In genomic region chr15:81980321-81980720, GRCm38 (mm10) we compare ENCODE assay signal across 40 mouse cellular contexts. TPM values are rescaled to one million over a fixed set of nuclear protein-coding genes. Genes with fewer than 3 reads are reported as not detected.
"Had no signal": no experiment of that assay in that cellular context is flagged by ENCODE, and none has a peak within 500 bp of the region (broad histone marks: within the 10 kb centered on the region; RNA-seq: fewer than 3 reads in every experiment).

Gene 1700029P11Rik, plus strand, starts transcription at chr15:81980540.

- H3K9ac ChIP-seq: heart, embryonic 12.5 days; hindbrain, embryonic 12.5 days; hindbrain, embryonic 14.5 days; intestine, embryonic 15.5 days; kidney, embryonic 15.5 days; limb, embryonic 12.5 days; liver, embryonic 13.5 days; liver, embryonic 15.5 days had no signal

- H3K27me3 ChIP-seq: heart, embryonic 12.5 days; hindbrain, embryonic 12.5 days; intestine, embryonic 15.5 days; kidney, embryonic 15.5 days; limb, embryonic 12.5 days; liver, embryonic 13.5 days; liver, embryonic 15.5 days had no signal

- H3K4me2 ChIP-seq: heart, embryonic 12.5 days; hindbrain, embryonic 12.5 days; hindbrain, embryonic 14.5 days; intestine, embryonic 15.5 days; kidney, embryonic 15.5 days; limb, embryonic 12.5 days; liver, embryonic 11.5 days; liver, embryonic 13.5 days; liver, embryonic 15.5 days had no signal

- H3K9me3 ChIP-seq: heart, embryonic 10.5 days; intestine, embryonic 15.5 days; kidney, embryonic 15.5 days; limb, embryonic 10.5 days; limb, embryonic 12.5 days; liver, embryonic 15.5 days had no signal

- DNase-seq: gastrocnemius, adult 2 months; gastrocnemius, postnatal 10 days; gastrocnemius, postnatal 25 days; heart, adult 18-20 months; heart, postnatal 10 days; heart, postnatal 36 days; kidney, adult 11 months; kidney, adult 2 months; kidney, adult 9 months; kidney, postnatal 14 days; kidney, postnatal 36 days; liver; liver, embryonic 13.5 days had no signal

- ATAC-seq: hindbrain, embryonic 16.5 days; inflammation-experienced regulatory T-cells, adult 6 months; intestine, embryonic 15.5 days had no signal

- H3K36me3 ChIP-seq: heart, embryonic 10.5 days; heart, embryonic 12.5 days; hindbrain, embryonic 12.5 days; intestine, embryonic 15.5 days; kidney, embryonic 15.5 days; limb, embryonic 10.5 days; limb, embryonic 12.5 days; liver, embryonic 13.5 days; liver, embryonic 15.5 days had no signal

- H3K4me3 ChIP-seq: gastrocnemius, adult 2 months; heart, embryonic 10.5 days; heart, embryonic 12.5 days; hindbrain, embryonic 12.5 days; intestine, embryonic 15.5 days; kidney, embryonic 15.5 days; left cerebral cortex, adult 2 months; limb, embryonic 10.5 days; limb, embryonic 12.5 days; liver, embryonic 13.5 days; liver, embryonic 15.5 days had no signal

- H3K4me1 ChIP-seq: heart, embryonic 10.5 days; heart, embryonic 12.5 days; hindbrain, embryonic 12.5 days; intestine, embryonic 15.5 days; kidney, embryonic 15.5 days; limb, embryonic 10.5 days; limb, embryonic 12.5 days had no signal

- H3K27ac ChIP-seq: gastrocnemius, adult 2 months; heart, embryonic 10.5 days; hindbrain, embryonic 12.5 days; hindbrain, embryonic 14.5 days; intestine, embryonic 15.5 days; kidney, embryonic 15.5 days; kidney, postnatal 0 days; left cerebral cortex, adult 2 months; limb, embryonic 10.5 days; limb, embryonic 12.5 days; liver, embryonic 13.5 days; liver, embryonic 15.5 days had no signal

RNA-seq across cellular contexts. Expression of gene 1700029P11Rik, which starts in this region (rescaled TPM):
- total RNA-seq: gastrocnemius, adult 2 months; gastrocnemius, postnatal 10 days; gastrocnemius, postnatal 25 days; gastrocnemius, postnatal 4 days; granulocyte monocyte progenitor cell, adult 5-6 weeks; heart, adult 18-20 months; heart, adult 8-10 months; heart, postnatal 10 days; heart, postnatal 36 days; hematopoietic stem cell, adult 5-6 weeks; layer of hippocampus, adult 18-20 months; layer of hippocampus, postnatal 10 days; layer of hippocampus, postnatal 25 days; left cerebral cortex, adult 2 months; left cerebral cortex, postnatal 14 days; left cerebral cortex, postnatal 36 days had no signal
- polyA plus RNA-seq: heart, embryonic 10.5 days; heart, embryonic 12.5 days; heart, embryonic 14.5 days; heart, embryonic 16.5 days; hindbrain, embryonic 12.5 days; hindbrain, embryonic 14.5 days; hindbrain, embryonic 16.5 days; inflammation-experienced regulatory T-cells, adult 6 months; intestine, embryonic 15.5 days; kidney, embryonic 15.5 days; kidney, postnatal 0 days; large intestine, adult 2 months; limb, embryonic 10.5 days; limb, embryonic 12.5 days; limb, embryonic 14.5 days; liver, embryonic 11.5 days; liver, embryonic 13.5 days; liver, embryonic 15.5 days had no signal
